9 mouse cellular contexts compared by ENCODE assay signal in genomic region chr3:18989577-18990240, GRCm38 (mm10).
DNase-seq lines count a peak whose midpoint lies in the region; ATAC-seq lines count a peak whose summit lies in the region.
"Had no signal": no experiment of that assay in that cellular context is flagged by ENCODE, and none has a peak within 500 bp of the region (broad histone marks: within the 10 kb centered on the region; RNA-seq: fewer than 3 reads in every experiment).

No protein-coding gene starts in this region.

- no peak for DNase-seq in hindbrain, embryonic 11.5 days (ENCODE audit: low spot score)
- peak; percentile 34 for DNase-seq in brain, embryonic 18.5 days (ENCODE audit: low read depth, low spot score)
- peak; percentile 86 for DNase-seq in kidney, adult 9 months
- peak; percentile 54 to 64 for DNase-seq in right cerebral cortex, postnatal 10 days (ENCODE audit: low spot score in 2 of 2)
- DNase-seq in thymus, postnatal 25 days = no peak
- DNase-seq in natural killer cell, adult 2 months (ENCODE audit: low spot score in 2 of 2) = no peak

- no peaks in the 10 kb centered on the region for H3K4me1 ChIP-seq in hindbrain, embryonic 13.5 days (replicated peaks)
- H3K4me1 ChIP-seq in hindbrain, embryonic 11.5 days (replicated peaks; ENCODE audit: control insufficient read depth, insufficient read depth, low read length) = no peaks in the 10 kb centered on the region
- no peaks in the 10 kb centered on the region; the same call in 1 of the 2 replicates for H3K4me1 ChIP-seq in forebrain, embryonic 12.5 days

- 57% methylated on average over 13 of the region's 13 CpGs for WGBS in hindbrain, embryonic 13.5 days
- 70% methylated on average over 13 of the region's 13 CpGs for WGBS in hindbrain, embryonic 11.5 days
- WGBS in forebrain, embryonic 12.5 days = 60% methylated on average over 13 of the region's 13 CpGs

- H3K36me3 ChIP-seq in hindbrain, embryonic 13.5 days = no peaks in the 10 kb centered on the region
- H3K36me3 ChIP-seq in hindbrain, embryonic 11.5 days (ENCODE audit: control insufficient read depth, insufficient read depth, low read length) = no peaks in the 10 kb centered on the region
- no peaks in the 10 kb centered on the region for H3K36me3 ChIP-seq in forebrain, embryonic 12.5 days (replicated peaks)

- ATAC-seq in hindbrain, embryonic 13.5 days (ENCODE audit: low FRiP score) = peak; percentile 77
- ATAC-seq in hindbrain, embryonic 11.5 days (ENCODE audit: low FRiP score) = no peak
- peak; percentile 63; the same call in 1 of the 2 replicates for ATAC-seq in forebrain, embryonic 12.5 days (ENCODE audit: low FRiP score)

- H3K9ac ChIP-seq in hindbrain, embryonic 13.5 days = no peak overlapping the region
- H3K9ac ChIP-seq in hindbrain, embryonic 11.5 days (ENCODE audit: low read depth, low read length) = no peak overlapping the region
- H3K9ac ChIP-seq in forebrain, embryonic 12.5 days = no peak overlapping the region

- no peaks in the 10 kb centered on the region for H3K9me3 ChIP-seq in hindbrain, embryonic 13.5 days
- no peaks in the 10 kb centered on the region for H3K9me3 ChIP-seq in hindbrain, embryonic 11.5 days (ENCODE audit: control insufficient read depth, low read length)
- H3K9me3 ChIP-seq in forebrain, embryonic 12.5 days = no peaks in the 10 kb centered on the region

- no peak overlapping the region for H3K4me3 ChIP-seq in hindbrain, embryonic 13.5 days
- H3K4me3 ChIP-seq in hindbrain, embryonic 11.5 days (ENCODE audit: low read depth, low read length) = no peak overlapping the region
- no peak overlapping the region for H3K4me3 ChIP-seq in forebrain, embryonic 12.5 days (replicated peaks)
- H3K4me3 ChIP-seq: myocyte had no signal

- no peak overlapping the region for H3K27ac ChIP-seq in hindbrain, embryonic 13.5 days
- H3K27ac ChIP-seq in hindbrain, embryonic 11.5 days (ENCODE audit: low read depth, low read length) = no peak overlapping the region
- no peak overlapping the region for H3K27ac ChIP-seq in forebrain, embryonic 12.5 days

- 0 out of 2 replicates have a peak overlapping the region, but pooled peaks have one; percentile 10 for H3K4me2 ChIP-seq in hindbrain, embryonic 13.5 days
- H3K4me2 ChIP-seq in hindbrain, embryonic 11.5 days (replicated peaks; ENCODE audit: low read depth, low read length) = no peak overlapping the region
- H3K4me2 ChIP-seq in forebrain, embryonic 12.5 days = no peak overlapping the region

- no peaks in the 10 kb centered on the region for H3K27me3 ChIP-seq in hindbrain, embryonic 13.5 days
- no peaks in the 10 kb centered on the region for H3K27me3 ChIP-seq in hindbrain, embryonic 11.5 days (ENCODE audit: control insufficient read depth, insufficient read depth, low read length)
- H3K27me3 ChIP-seq in forebrain, embryonic 12.5 days = no peaks in the 10 kb centered on the region

Comparison
In these comparisons a context has a peak if more than half of its experiments do, and no peak if none do; other contexts are left out.
1. DNase-seq: peak in brain, embryonic 18.5 days (single experiment), kidney, adult 9 months (single experiment) and right cerebral cortex, postnatal 10 days (2 of 2); none in hindbrain, embryonic 11.5 days (single experiment), thymus, postnatal 25 days (single experiment) and natural killer cell, adult 2 months (0 of 2).